Mouse (Mus musculus): ENCODE results near the gene Pex5. TPM values are rescaled to one million over a fixed set of nuclear protein-coding genes. Genes with fewer than 3 reads are reported as not detected.
"Not testable (repeated sequence)": the region's sequence is repeated elsewhere in the genome, so short reads cannot be mapped to it uniquely, and the experiment has no call there.

The Pex5 gene
- total and polyA plus RNA-seq, 2 experiments: 73.7 to 79.3 TPM

GRCm38 (mm10) chr6:124426604-124427003, 11.7 kb upstream of the Pex5 start:
- H3K9ac ChIP-seq (ENCODE audit: low read depth, low read length): no peak overlapping the region
- peaks cover 19% of the 10 kb centered on the region for H3K4me1 ChIP-seq (ENCODE audit: control insufficient read depth, insufficient read depth, low read length)

GRCm38 (mm10) chr6:124425523-124425922, 10.7 kb upstream of the Pex5 start:
- Histone ChIP-seq H3K4me1 (ENCODE audit: control insufficient read depth, insufficient read depth, low read length) (peaks cover 19% of the 10 kb centered on the region), H3K9ac (ENCODE audit: low read depth, low read length) (no peak overlapping the region), H3K27ac (replicated peaks; ENCODE audit: insufficient read depth, low read depth, low read length) (peak overlapping the region; percentile 83), H3K4me3 (ENCODE audit: insufficient read depth, low read depth, low read length) (no peak overlapping the region), H3K27me3 (ENCODE audit: control insufficient read depth, insufficient read depth, low read length) (no peaks in the 10 kb centered on the region), H3K79me2 (ENCODE audit: control insufficient read depth, insufficient read depth, low read length) (no peaks in the 10 kb centered on the region), H3K36me3 (ENCODE audit: control insufficient read depth, insufficient read depth, low read length) (no peaks in the 10 kb centered on the region)
- TF ChIP-seq CTCF (IDR thresholded peaks at IDR 0.05; ENCODE audit: low read depth, low read length) (no peak), POLR2A (IDR thresholded peaks at IDR 0.05; ENCODE audit: extremely low read depth, insufficient read depth, low read length) (no peak)
- WGBS: 38% methylated on average over 6 of the region's 6 CpGs
- DNase-seq (ENCODE audit: extremely low read depth, low read depth, low spot score): peak; percentile 66

More at GRCm38 (mm10) chr6:124426604-124427003, 11.7 kb upstream of the Pex5 start:
- TF ChIP-seq CTCF (IDR thresholded peaks at IDR 0.05; ENCODE audit: low read depth, low read length) (no peak), POLR2A (IDR thresholded peaks at IDR 0.05; ENCODE audit: extremely low read depth, insufficient read depth, low read length) (no peak)
- H3K36me3 ChIP-seq (ENCODE audit: control insufficient read depth, insufficient read depth, low read length): no peaks in the 10 kb centered on the region
- no peak overlapping the region for H3K27ac ChIP-seq (replicated peaks; ENCODE audit: insufficient read depth, low read depth, low read length)
- H3K79me2 ChIP-seq (ENCODE audit: control insufficient read depth, insufficient read depth, low read length): no peaks in the 10 kb centered on the region
- WGBS: 86% methylated on average over 3 of the region's 3 CpGs
- no peak overlapping the region for H3K4me3 ChIP-seq (ENCODE audit: insufficient read depth, low read depth, low read length)
- no peak for DNase-seq (ENCODE audit: extremely low read depth, low read depth, low spot score)
- no peaks in the 10 kb centered on the region for H3K27me3 ChIP-seq (ENCODE audit: control insufficient read depth, insufficient read depth, low read length)

DNA sequence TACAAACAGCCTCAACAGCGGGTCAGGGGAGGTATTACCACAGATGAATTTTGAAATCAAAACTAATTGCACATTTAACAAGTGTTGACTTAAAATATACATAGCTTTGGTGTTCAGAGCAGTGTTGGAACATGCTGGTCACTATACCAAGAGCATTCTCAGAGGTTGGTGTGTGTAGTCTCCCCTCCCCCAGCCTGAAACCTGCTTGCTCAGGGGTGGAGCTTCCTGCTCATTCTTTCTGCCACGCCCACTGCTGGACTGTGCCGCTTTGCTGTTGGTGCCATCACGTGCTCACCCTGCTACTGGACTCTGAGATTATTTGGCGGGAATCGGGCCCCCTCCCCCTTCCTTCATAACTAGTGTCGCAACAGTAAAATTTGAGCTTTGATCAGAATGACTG, 10.2 kb upstream of the Pex5 start:
- not testable (repeated sequence) for H3K36me3 ChIP-seq (ENCODE audit: control insufficient read depth, insufficient read depth, low read length); H3K9ac ChIP-seq (ENCODE audit: low read depth, low read length); H3K27me3 ChIP-seq (ENCODE audit: control insufficient read depth, insufficient read depth, low read length); H3K79me2 ChIP-seq (ENCODE audit: control insufficient read depth, insufficient read depth, low read length); H3K4me3 ChIP-seq (ENCODE audit: insufficient read depth, low read depth, low read length)
- peak; percentile 82 for DNase-seq (ENCODE audit: extremely low read depth, low read depth, low spot score)
- Histone ChIP-seq H3K27ac (replicated peaks; ENCODE audit: insufficient read depth, low read depth, low read length) (peak overlapping the region; percentile 83; the same call in 1 of the 2 replicates), H3K4me1 (ENCODE audit: control insufficient read depth, insufficient read depth, low read length) (peaks cover 19% of the 10 kb centered on the region)
- WGBS: 12% methylated on average over 7 of the region's 7 CpGs

DNA sequence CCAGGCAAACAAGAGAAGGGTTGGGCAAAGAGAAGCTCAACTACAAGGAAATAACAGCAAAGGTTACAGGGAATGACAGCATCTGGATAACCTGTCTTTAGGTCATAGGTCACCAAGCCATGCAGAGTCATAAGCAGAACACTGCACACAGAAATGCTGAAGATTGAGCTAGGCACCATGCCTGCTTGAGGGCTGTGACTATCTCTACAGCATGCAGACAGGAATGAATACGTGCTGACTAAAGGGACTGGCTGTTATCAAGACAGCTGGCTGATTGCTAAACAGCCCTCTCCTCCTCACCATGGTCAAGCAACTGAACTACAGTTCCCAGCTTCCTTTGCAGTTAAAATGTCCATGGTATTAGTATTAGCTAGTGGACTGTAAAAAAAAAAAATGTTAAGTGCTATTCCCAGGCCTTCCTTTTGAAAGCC, 9.2 kb upstream of the Pex5 start:
- Histone ChIP-seq H3K4me1 (ENCODE audit: control insufficient read depth, insufficient read depth, low read length) (peaks cover 21% of the 10 kb centered on the region), H3K36me3 (ENCODE audit: control insufficient read depth, insufficient read depth, low read length) (no peaks in the 10 kb centered on the region), H3K9ac (ENCODE audit: low read depth, low read length) (peak overlapping the region; percentile 14; the same call in 1 of the 2 replicates), H3K79me2 (ENCODE audit: control insufficient read depth, insufficient read depth, low read length) (no peaks in the 10 kb centered on the region), H3K4me3 (ENCODE audit: insufficient read depth, low read depth, low read length) (no peak overlapping the region), H3K27me3 (ENCODE audit: control insufficient read depth, insufficient read depth, low read length) (no peaks in the 10 kb centered on the region), H3K27ac (replicated peaks; ENCODE audit: insufficient read depth, low read depth, low read length) (peak overlapping the region; percentile 80)
- WGBS: 0% methylated on average over 1 of the region's 1 CpGs
- TF ChIP-seq CTCF (IDR thresholded peaks at IDR 0.05; ENCODE audit: low read depth, low read length) (no peak), POLR2A (IDR thresholded peaks at IDR 0.05; ENCODE audit: extremely low read depth, insufficient read depth, low read length) (no peak)
- DNase-seq (ENCODE audit: extremely low read depth, low read depth, low spot score): peak; percentile 95

DNA sequence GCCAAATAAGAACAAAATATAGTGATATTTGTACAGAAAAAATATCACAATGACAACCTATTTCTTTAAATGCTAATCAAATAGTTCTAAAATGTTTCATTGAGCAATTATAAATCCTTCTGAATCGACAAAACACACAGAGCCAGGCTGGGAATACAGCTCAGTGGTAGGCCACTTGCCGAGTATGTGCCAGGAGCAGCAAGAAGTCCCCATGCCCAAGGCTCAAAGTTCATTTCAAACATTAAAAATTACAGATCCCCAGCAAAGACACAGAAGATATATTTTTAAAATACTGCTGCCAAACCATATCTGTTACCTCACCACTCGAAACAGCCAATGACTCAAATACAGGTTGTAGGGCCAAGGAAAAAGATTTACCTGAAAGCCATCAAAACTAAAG, 3.8 kb upstream of the Pex5 start:
- H3K4me1 ChIP-seq (ENCODE audit: control insufficient read depth, insufficient read depth, low read length): peaks cover 24% of the 10 kb centered on the region
- 22% methylated on average over 3 of the region's 3 CpGs for WGBS
- no peak for TF ChIP-seq POLR2A (IDR thresholded peaks at IDR 0.05; ENCODE audit: extremely low read depth, insufficient read depth, low read length)
- no peak for TF ChIP-seq CTCF (IDR thresholded peaks at IDR 0.05; ENCODE audit: low read depth, low read length)
- peaks cover 9% of the 10 kb centered on the region for H3K79me2 ChIP-seq (ENCODE audit: control insufficient read depth, insufficient read depth, low read length)
- no peaks in the 10 kb centered on the region for H3K27me3 ChIP-seq (ENCODE audit: control insufficient read depth, insufficient read depth, low read length)
- peak; percentile 75 for DNase-seq (ENCODE audit: extremely low read depth, low read depth, low spot score)
- H3K4me3 ChIP-seq (ENCODE audit: insufficient read depth, low read depth, low read length): no peak overlapping the region
- no peak overlapping the region for H3K9ac ChIP-seq (ENCODE audit: low read depth, low read length)
- no peak overlapping the region for H3K27ac ChIP-seq (replicated peaks; ENCODE audit: insufficient read depth, low read depth, low read length)
- no peaks in the 10 kb centered on the region for H3K36me3 ChIP-seq (ENCODE audit: control insufficient read depth, insufficient read depth, low read length)

- 1% methylated on average over 21 of the region's 21 CpGs for WGBS
- peak; percentile 91 for TF ChIP-seq CTCF (IDR thresholded peaks at IDR 0.05; ENCODE audit: low read depth, low read length)
- no peak for TF ChIP-seq POLR2A (IDR thresholded peaks at IDR 0.05; ENCODE audit: extremely low read depth, insufficient read depth, low read length)
Observed at GRCm38 (mm10) chr6:124415347-124416088, 651 bp upstream of the Pex5 start.

More at GRCm38 (mm10) chr6:124415347-124416088, 651 bp upstream of the Pex5 start:
- peaks cover 12% of the 10 kb centered on the region for H3K79me2 ChIP-seq (ENCODE audit: control insufficient read depth, insufficient read depth, low read length)
- H3K36me3 ChIP-seq (ENCODE audit: control insufficient read depth, insufficient read depth, low read length): peaks cover 13% of the 10 kb centered on the region; the same call in 1 of the 2 replicates
- H3K4me3 ChIP-seq (ENCODE audit: insufficient read depth, low read depth, low read length): peak overlapping the region; percentile 69
- peak overlapping the region; percentile 98 for H3K27ac ChIP-seq (replicated peaks; ENCODE audit: insufficient read depth, low read depth, low read length)
- H3K9ac ChIP-seq (ENCODE audit: low read depth, low read length): peak overlapping the region; percentile 92
- no peaks in the 10 kb centered on the region for H3K27me3 ChIP-seq (ENCODE audit: control insufficient read depth, insufficient read depth, low read length)
- peaks cover 22% of the 10 kb centered on the region for H3K4me1 ChIP-seq (ENCODE audit: control insufficient read depth, insufficient read depth, low read length)
- DNase-seq (ENCODE audit: extremely low read depth, low read depth, low spot score): peak; percentile 85
